Mouse (Mus musculus) CD8-positive naive resting alpha-beta T cell, adult 2 months (primary cell): ENCODE data around the gene Rab3a.

Source experiments
- DNase-seq, 2 experiments: peaks; one replicate each; pipeline ENCODE4 v3.0.0; 2022; ENCODE audit warnings: low read depth in 2 of 2, low spot score in 2 of 2

The Rab3a gene

DNA sequence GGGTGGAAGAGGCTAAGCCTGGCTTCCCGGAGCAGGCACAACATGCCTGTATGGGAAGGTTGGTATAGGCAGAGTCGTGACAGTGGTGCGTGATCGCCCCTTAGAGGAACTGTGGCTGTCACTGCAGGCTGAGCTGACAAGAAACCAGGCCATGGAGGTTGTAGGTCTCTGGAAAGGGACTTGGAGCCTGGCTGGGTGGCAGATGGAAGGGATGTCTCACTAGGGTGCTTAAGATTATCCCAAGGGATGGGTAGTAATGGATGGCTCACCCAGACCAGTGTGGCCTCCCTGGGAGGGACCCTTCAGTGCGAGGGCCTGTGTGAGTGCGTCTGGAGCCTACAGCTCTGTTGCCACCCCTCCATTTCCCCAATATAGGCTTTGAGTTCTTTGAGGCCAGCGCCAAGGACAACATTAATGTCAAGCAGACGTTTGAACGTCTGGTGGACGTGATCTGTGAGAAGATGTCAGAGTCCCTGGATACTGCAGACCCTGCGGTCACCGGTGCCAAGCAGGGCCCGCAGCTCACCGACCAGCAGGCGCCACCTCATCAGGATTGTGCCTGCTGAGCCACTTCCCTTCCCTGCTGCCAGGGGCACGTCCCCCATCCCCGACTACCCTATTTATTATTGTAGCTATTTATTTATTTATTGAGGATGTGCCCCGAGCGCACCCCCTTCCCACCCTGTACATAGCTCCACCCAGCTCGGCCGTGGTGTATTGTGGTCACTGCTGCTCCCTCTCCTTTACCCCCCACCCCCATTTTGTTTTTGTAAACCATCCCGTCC, 3.2 kb downstream of the Rab3a start:
- DNase-seq = no peak

DNA sequence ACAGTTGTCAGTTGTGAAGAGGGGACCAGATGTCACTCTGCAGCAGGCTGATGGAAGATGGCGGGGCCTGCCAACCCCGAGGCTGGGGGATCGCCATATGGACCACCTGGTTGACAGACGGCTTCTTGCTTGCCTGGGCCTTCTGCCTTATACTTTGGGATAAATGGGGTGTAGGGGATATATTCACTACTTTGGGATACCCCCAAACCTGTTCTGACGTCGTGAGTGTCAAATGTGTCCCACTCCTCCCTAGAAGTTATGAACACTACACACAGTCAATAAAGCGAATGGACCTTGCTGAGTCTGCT, 3.8 kb downstream of the Rab3a start:
- DNase-seq = no peak

DNA sequence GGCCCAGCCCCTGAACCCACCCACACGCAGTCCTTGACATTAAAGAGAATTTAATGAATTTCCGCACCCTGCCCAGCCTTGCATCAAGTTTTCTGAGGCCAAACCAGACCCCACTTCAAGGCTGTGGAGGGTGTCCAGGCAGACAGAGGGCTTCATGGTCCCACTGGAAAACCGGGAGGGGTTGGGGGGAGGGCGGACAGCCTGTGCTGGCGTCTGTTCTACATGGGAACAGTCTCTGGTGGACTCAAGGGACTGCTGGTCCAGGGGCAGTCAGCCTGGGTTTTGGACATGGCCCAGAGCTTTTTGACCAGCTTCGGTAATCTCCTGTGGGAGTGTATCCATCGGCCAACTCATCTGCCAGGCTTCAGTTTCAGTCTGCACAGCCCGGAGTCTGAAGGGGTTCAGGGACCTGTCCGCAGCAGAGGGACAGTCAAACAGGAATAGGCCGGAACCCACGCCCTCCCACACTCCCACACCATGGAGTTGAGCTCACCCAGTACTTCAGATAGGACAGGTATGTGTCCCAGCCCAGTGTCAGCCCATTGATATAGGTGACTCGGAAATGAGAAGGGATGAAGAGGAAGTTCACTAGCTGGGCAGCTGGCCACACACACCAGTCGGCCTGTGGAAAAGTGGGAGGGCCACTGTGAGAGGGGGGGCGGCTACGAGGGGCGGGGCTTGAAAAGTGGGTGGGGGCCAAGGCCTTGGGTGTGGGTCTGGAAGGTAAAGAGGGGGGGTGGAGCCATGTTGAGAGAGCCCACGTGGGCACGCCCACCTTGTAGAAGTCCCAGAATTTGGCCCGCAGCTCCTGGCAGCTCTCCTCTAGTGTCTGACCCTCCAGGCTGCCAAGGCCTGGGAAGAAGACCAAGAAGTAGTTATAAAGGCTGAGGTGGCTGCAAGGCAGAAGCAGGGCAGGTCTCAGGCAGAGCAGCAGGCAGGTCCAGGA, 4.4 kb downstream of the Rab3a start:
- no peak for DNase-seq

DNA sequence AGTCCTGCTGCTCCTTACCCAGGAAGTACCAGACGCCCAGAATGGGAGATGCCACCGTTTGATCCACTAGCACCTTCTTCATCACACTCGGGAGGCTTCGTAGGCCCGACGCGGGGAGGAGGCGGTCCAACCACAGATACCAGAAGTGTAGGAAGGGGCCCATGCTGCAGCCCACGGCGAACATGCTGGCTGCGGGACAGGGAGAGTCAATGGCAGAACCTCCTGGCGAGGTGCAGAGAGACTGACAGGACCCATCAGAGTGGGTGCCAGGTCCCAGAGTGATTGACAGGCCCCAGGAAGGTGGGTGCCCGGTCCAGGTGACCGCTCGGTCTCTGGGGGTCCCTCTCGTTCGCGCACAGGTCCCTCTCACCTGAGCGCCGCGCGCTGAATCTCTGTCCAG, 5.9 kb downstream of the Rab3a start:
- no peak for DNase-seq

DNA sequence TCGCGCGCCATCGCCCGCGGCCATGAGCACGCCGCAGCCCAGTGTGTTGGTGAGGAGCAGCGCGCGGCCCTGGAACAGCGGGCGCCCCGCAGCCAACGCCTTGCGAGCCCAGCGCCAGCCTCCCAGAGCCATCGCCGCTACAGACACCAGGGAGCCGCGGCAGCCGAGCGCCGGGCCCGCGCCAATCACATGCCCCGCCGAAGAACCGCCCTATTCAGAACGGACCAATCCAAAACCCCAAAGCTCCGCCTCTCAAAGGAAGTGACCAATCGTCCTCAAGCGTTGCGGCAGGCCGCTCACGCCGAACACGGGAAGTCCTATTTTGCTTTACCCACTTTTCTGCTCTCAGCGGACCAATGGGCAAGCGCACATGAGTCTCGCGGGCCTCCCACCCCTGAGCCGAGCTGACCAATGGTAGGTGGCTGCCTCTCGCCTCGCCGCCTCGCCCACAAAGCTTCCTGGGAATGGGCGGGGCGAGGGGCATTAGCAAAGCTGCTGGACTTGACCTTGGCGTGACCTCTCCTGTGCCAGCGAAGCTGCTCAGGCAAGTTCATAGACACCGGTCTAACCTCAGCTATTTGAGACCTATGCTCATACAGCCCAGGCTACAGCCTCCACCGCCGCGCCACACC, 6.4 kb downstream of the Rab3a start, which contains the start of gene Mpv17l2:
Gene Mpv17l2 (minus strand): TSS at position 172 of the 632 bp plus-strand sequence.
- peak; percentile 89 to 92 for DNase-seq

DNA sequence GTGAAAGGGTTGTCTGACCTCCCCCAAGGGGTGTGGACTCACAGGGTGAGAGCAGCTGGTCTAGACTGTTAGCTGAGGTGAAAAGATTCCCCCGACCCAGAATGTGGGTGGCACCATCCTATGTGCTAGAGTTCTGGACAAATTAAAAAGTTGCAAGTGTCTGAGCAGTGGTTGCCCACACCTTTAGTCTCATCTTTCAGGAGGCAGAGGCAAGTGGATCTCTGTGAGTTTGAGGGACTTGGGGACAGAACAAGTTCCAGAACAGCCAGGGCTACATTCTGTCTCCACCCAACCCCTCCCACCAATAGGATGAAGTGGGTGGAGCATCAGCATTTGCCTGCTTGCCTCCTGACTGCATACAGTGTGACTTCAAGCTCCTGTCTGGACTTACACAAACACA, 7.6 kb downstream of the Rab3a start:
- DNase-seq = no peak

DNA sequence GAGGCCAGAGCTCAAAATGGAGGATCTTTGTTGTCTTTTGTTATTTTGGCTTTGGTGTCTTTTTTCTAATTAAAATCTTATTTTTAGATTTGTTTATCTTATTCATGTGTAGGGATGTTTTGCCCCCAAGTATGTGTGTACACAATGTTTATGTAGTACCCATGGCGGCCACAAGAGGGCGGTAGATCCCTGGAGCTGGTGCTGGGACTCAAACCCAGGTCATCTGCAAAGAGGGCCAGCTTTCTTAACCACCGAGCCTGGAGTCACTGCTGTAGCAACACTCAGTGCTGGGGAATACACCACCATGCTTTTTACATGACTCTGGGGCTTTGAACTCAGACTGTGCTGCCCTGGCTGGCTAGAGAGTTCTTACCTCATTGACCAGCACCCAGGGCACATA, 8.9 kb downstream of the Rab3a start:
- DNase-seq = peak; percentile 50 to 59

DNA sequence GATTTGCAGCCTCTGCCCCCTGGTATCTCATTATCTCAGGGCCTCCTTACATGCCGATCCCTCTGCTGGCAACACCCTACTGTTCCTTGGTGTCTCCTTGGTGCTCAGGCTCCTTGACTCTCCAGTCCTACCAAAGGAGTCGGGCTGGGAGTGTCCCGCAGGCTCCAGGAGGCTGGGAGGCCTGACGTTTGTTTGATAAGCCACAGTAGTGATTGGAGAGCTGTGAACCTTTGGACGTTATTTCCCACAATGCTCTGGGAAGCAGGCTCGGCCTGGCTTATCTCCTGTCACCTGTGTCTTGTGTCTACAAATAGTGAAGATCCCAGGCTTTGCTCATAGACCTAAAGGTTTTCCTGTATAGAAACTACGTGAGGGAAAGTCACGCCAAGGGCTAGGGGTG, 9.5 kb downstream of the Rab3a start:
- no peak for DNase-seq

DNA sequence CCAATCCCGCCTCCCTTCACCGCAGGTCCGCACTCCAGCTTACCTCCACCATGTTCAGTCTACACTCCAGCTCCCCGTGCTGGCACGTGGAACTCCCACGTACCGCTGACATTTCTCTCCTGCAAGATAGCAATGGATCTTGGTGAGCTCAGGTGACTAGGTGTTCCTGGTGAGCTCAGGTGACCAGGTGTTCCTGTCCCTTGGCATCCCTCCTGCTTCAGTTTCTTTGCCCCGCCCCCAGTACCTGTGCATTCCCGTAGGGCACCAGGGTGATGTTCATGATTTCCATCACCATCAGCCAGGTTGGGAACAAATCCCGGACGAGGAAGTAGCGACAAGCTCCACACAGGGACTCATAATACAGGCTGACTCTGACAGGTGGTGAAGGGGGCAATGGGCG, 10.2 kb downstream of the Rab3a start:
- DNase-seq = no peak

DNA sequence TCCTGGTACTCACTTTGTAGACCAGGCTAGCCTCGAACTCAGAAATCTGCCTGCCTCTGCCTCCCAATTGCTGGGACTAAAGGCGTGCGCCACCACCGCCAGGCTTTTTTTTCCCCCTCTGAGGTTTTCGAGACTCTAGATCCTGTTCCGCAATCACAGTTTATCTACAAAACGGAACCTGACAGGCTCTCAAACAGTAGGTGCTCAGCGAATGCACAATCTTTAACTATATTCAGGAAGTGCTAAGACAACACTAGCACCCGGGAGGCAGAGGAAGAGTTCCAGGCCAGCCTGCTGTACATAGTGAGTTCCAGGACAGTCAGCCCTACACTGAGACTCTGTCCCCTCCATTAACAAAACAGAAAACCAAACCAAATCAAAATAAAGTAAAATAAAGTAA, 10.8 kb downstream of the Rab3a start:
- no peak for DNase-seq

DNA sequence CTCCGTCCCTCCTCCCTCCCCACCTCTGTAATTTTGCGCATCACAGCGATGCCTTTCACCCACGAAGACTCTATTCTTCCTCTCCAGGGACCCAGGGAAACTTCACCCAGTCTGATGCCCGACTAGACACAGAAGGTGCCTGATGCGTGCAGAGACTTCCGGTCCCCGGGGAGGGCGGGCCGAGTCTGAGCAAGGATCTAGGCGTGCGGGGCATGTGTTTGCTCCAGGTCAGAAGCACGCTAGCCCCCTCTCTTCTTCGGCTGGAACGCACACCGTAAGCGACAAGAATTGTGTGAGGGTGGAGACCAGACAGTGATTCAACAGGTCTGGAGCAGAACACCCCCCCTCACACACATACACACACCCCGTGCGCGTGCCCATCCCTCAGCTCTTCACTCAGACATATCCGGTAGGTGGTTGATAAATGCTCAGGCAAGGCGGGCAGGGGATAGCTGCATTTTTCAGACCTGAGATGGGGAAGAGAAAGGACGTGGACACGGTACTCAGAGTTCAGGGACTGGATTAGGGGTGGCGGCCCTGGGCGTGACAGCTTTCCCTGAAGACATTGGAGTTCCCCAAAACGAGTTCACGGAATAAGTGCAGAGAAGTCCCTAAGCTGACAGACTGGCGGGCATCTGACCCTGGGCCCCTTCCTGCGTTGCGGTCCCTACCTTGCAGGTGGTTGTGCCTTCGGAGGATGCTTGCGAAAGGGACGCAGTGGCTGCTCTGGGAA, 11.5 kb downstream of the Rab3a start:
- peak; percentile 57 to 64 for DNase-seq

DNA sequence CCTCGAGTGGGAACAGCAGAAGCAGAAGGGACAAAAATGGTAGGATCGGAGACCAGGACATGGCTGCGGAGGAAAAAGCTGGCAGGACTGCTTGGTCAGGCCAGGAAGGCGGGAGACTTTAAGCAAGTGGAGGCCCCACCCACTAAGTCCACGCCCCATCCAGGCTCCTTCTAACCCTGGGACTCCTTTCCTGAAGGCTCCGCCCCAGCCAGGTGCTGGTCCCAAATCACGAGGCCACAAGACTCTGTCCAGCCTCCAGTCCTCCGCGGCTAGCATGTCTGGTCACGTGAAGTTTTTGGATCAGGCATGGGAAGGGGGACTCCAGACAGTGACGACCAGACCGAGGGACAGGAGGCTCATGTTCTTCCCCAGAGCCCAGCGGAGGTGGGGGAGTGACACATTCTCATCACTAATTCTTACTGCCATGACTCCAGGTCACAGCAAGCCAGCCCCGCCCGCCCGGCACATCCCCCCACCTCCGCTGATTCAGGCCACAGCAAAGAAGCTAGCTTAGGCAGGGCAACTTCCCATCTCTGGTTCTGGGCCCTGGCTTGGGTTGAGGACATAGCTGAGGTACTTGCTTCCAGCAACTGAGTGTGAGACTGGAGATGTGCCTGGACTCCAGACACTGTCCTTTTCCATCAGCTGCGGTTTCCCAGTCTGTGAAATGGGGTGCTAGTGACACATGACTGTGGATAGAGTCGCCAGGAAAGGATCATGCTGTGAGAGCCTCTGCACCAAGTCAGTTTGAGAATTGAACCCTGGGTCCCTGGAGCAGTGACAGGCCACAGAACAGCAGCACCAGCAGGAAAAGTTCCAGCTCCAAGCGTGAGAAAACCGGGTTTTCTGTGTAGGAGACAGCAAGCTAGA, 12.3 kb downstream of the Rab3a start:
- no peak for DNase-seq

DNA sequence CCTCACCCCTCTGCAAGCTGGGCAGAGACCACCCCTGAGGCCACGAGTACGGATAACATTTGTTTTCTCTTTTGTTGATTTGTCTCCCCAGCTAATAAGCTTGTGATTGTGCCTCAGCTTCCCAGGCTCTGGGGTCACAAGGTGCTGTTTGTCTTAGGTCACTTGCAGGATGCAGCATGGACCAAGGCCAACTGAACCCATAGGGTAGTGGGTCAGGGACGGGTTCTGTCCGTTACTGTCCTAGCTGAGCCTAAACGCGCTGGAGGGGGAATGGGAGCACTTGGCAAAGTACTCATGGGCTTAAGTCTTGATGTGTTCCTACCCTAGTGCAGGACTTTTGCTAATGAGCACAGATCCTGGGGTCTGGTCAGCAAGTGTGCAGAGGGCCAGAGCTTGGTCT, 13.0 kb downstream of the Rab3a start:
- no peak for DNase-seq

DNA sequence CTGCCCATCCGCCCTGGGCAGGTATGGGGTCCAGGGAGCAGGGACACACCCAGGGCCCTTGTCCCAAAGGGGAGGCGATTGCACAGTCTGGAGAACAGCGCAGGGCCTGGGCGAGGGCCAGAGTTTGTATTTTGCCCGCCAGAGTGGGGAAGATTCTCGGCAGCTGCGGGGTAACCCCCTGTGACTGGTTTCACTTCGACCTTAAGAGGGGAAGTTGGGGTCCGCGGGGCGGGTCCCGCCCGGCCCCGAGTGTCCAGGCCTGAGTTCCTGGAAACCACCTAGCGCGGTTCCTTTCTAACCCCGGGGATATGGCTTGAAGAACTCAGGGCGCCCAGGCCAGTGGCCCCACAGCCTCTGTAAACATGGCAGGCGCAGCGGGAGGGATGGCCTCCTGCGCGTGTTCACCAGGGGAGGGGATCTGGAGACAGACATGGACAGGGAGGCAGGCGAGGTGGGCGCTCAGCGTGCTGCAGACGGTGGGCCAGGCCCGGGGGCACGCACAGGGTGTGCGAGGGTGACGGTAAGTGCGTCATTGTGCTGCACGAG, 13.8 kb downstream of the Rab3a start:
- no peak for DNase-seq

DNA sequence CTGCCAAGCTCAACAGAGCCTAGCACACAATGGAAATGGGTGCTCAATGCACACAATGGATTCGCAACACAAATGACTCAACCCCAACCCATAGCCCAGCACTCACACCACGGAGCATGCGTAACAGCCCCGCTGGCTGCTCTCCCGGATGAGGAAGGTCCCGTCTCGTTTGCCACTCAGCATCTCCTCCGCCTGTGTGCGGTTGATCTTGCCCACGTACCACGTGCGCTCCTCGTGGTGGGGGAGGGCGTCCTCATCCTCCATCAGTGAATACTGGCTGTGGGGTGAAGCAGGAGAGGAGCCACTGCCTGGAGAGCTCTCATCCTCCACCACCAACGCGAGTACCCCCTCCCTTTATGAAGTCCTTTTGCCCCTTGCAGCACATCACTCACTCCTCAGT, 14.5 kb downstream of the Rab3a start:
- DNase-seq = no peak

DNA sequence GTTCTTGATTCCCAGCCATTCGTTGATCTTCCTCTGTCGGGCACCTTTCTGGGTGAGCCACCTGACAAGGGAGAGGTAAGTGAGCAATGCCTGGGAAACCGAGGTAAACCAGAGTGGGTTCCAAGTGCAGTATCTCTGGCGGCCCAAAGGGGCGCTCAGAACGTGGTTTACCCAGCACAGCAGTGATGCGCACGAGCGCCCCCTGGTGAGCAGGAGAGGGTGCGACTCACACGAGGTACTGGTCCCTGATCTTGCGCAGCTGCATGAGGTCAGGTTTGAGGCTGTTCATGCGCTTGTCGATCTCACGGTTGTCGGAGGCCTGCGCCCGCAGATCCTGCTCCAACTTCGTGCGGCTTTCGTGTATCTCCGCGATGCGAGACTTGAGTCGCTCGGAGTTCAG, 14.9 kb downstream of the Rab3a start:
- DNase-seq = peak; percentile 95 to 97

DNA sequence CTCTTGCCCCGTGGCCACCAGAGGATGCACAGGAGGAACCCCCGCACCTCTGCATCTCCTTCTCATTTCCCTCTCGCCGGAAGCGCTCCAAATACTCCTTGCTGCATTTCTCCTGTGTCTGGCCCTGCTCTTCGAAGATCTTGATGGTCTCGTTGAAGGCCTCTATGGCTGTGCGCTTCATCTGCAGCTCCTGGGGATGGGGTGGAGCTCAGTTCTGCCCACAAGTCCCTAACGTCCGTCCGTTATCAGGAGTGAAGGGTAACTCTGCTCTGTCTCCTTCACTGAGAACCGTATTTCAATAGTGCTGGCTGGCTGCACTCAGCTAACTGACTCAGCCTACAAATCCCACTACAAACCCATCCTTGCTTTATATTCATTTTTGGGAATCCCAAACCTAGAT, 15.4 kb downstream of the Rab3a start:
- DNase-seq = no peak

DNA sequence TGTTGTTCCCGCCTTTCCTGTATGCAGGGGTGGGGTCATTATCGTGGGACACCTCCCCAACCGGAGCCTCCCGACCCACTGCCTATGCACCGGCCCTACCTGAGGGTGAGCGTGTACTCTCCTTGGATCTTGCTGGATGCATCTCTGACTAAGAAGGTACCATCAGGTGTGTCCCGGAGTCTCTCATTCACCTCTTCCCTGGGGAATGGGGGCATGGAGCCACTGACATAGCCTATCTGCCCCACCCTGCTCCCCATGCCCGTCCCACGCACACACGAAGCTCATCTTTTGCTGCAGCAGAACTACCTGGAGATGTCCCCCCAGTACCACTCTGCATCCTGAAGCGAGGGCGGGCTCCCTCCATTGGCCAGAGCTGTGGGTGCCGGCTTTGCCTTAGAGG, 16.3 kb downstream of the Rab3a start:
- no peak for DNase-seq

DNA sequence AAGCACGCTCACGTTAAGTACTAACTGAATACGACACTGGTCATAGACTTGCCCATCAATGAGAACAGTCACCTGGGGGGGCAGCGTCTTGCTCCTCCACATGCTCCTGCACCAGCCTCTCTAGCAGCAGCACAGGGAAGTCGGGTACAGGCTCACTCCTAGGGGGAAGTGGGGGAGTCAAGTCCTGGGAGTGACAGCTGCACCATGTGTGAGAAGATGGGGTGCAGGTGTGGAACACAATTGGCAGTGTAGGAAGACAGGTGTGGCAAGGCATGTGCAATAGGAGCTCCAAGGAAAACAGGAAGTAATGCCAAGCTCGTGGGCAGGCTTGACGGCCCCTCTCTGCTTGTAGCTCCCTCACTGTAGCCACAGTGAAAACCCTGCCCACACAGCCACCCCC, 16.7 kb downstream of the Rab3a start:
- no peak for DNase-seq

DNA sequence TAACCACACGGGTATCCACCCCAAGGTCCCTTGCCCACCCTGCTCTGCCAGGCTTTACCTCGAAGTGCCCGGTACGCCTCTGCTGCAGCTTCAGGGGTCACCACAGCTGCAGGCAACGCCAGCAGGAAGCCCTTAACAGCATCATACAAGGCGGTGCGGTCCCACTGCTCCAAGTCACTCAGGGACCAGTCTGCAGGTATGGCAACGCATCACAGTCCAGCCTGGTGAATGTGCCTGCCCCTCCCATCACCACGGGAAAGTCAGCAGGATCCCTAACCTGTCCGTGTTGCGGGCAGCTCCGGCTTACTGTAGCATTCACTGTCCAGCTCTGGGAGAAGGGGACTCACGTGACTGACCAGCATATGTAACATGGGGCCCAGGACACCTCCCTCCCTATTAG, 17.6 kb downstream of the Rab3a start:
- DNase-seq = no peak
